8 mouse cellular contexts compared by ENCODE assay signal in the genomic region with DNA sequence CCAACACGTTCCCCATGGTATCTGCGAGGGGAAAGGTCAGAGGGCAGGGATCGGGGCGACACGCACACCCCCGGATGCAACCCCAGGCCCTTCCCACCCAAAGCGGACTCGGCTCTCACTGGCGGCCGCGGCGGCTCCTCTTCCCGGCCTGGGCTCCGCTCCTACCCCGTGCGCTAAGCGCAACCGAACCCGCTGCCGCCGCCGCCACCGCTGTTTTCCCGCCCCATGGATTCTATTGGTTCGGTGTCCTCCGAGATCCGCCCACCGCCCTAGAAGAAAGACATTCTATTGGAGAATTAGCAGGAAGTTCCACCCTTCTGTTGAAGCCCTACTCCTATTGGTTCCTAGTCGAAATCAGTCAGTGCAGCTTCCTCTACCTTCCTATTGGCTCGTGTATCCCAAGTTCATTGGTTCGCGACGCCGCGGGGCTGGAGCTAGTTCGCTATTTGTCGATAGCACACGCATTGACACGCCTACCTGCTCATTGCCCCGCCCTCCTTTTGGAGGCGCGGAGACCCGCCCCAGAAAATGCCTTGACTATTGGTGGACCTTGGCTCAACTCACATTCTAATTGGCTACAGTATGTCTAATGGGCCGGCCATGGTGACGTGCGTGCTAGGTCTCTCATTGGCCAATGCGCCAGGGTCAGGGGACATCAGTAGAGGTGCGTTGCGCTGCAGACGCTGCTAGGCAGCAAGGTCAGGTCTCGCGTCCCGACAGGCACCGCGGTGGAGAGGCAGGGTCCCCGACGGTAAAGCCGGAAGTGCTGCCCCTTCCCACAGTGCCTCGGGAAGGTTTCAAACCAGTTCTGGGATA. TPM values are rescaled to one million over a fixed set of nuclear protein-coding genes. Genes with fewer than 3 reads are reported as not detected.
DNase-seq lines count a peak whose midpoint lies in the region; ATAC-seq and TF ChIP-seq lines count a peak whose summit lies in the region.

Gene Tomm40 (minus strand): TSS at position 200 of the 816 bp plus-strand sequence.

- under 1% methylated on average over 59 of the region's 59 CpGs for WGBS in embryonic facial prominence, embryonic 13.5 days
- WGBS in kidney, adult 2 months, result under 1% methylated on average over 59 of the region's 59 CpGs
- under 1% methylated on average over 59 of the region's 59 CpGs for WGBS in limb, embryonic 12.5 days
- under 1% methylated on average over 53 of the region's 59 CpGs for WGBS in midbrain, embryonic 15.5 days
- WGBS in spleen, adult 2 months, result under 1% methylated on average over 59 of the region's 59 CpGs

- TF ChIP-seq CTCF in kidney, adult 2 months (conservative IDR thresholded peaks at IDR 0.05; ENCODE audit: insufficient read depth, insufficient read length, low read depth, low read length), result no peak
- TF ChIP-seq CTCF in spleen, adult 2 months (IDR thresholded peaks at IDR 0.05; ENCODE audit: extremely low read depth, insufficient read depth, insufficient read length, insufficient replicate concordance), result no peak

- H3K36me3 ChIP-seq in embryonic facial prominence, embryonic 13.5 days, result peaks cover 60% of the 10 kb centered on the region
- no peaks in the 10 kb centered on the region; the same call in 1 of the 2 replicates for H3K36me3 ChIP-seq in kidney, adult 2 months (ENCODE audit: control insufficient read depth, insufficient read depth, low read length)
- peaks cover 68% of the 10 kb centered on the region for H3K36me3 ChIP-seq in limb, embryonic 12.5 days
- H3K36me3 ChIP-seq in midbrain, embryonic 15.5 days (replicated peaks), result 0 out of 2 replicates have a peak, but pooled peaks cover 19% of the 10 kb centered on the region
- peaks cover 10% of the 10 kb centered on the region for H3K36me3 ChIP-seq in spleen, adult 2 months (ENCODE audit: control insufficient read depth, insufficient read depth, low read length)

- H3K27me3 ChIP-seq in embryonic facial prominence, embryonic 13.5 days, result no peaks in the 10 kb centered on the region
- H3K27me3 ChIP-seq in kidney, adult 2 months (replicated peaks; ENCODE audit: control insufficient read depth, insufficient read depth, low read length), result no peaks in the 10 kb centered on the region
- no peaks in the 10 kb centered on the region for H3K27me3 ChIP-seq in limb, embryonic 12.5 days
- H3K27me3 ChIP-seq in midbrain, embryonic 15.5 days (replicated peaks), result no peaks in the 10 kb centered on the region
- H3K27me3 ChIP-seq in spleen, adult 2 months (ENCODE audit: control insufficient read depth, insufficient read depth, low read length), result no peaks in the 10 kb centered on the region

- peaks cover 19% of the 10 kb centered on the region for H3K4me1 ChIP-seq in embryonic facial prominence, embryonic 13.5 days
- H3K4me1 ChIP-seq in kidney, adult 2 months (ENCODE audit: control insufficient read depth, insufficient read depth, low read length), result no peaks in the 10 kb centered on the region; the same call in 1 of the 2 replicates
- peaks cover 15% of the 10 kb centered on the region for H3K4me1 ChIP-seq in limb, embryonic 12.5 days (replicated peaks)
- H3K4me1 ChIP-seq in midbrain, embryonic 15.5 days, result peaks cover 20% of the 10 kb centered on the region
- H3K4me1 ChIP-seq in spleen, adult 2 months (ENCODE audit: control insufficient read depth, insufficient read depth, insufficient read length), result peaks cover 5% of the 10 kb centered on the region; the same call in 1 of the 2 replicates

- peak within 1 kb of the TSS; percentile 92 for H3K4me2 ChIP-seq in embryonic facial prominence, embryonic 13.5 days
- peak within 1 kb of the TSS; percentile 90 for H3K4me2 ChIP-seq in limb, embryonic 12.5 days
- peak within 1 kb of the TSS; percentile 94 for H3K4me2 ChIP-seq in midbrain, embryonic 15.5 days

- H3K4me3 ChIP-seq in embryonic facial prominence, embryonic 13.5 days, result peak within 1 kb of the TSS; percentile 100
- H3K4me3 ChIP-seq in kidney, adult 2 months (ENCODE audit: insufficient read depth, low read depth, low read length), result peak within 1 kb of the TSS; percentile 96
- peak within 1 kb of the TSS; percentile 100 for H3K4me3 ChIP-seq in limb, embryonic 12.5 days (replicated peaks)
- peak within 1 kb of the TSS; percentile 88 for H3K4me3 ChIP-seq in midbrain, embryonic 15.5 days
- peak within 1 kb of the TSS; percentile 78 for H3K4me3 ChIP-seq in spleen, adult 2 months (ENCODE audit: extremely low read depth, insufficient read depth, insufficient read length)

- peak within 1 kb of the TSS; percentile 88 for H3K27ac ChIP-seq in embryonic facial prominence, embryonic 13.5 days
- peak within 1 kb of the TSS; percentile 83 for H3K27ac ChIP-seq in kidney, adult 2 months (ENCODE audit: insufficient read depth, low read depth, low read length)
- peak within 1 kb of the TSS; percentile 77 for H3K27ac ChIP-seq in limb, embryonic 12.5 days
- peak within 1 kb of the TSS; percentile 91 for H3K27ac ChIP-seq in midbrain, embryonic 15.5 days
- peak within 1 kb of the TSS; percentile 85 for H3K27ac ChIP-seq in spleen, adult 2 months (ENCODE audit: insufficient read depth, low read length)

- H3K9me3 ChIP-seq in embryonic facial prominence, embryonic 13.5 days, result peaks cover under 1% of the 10 kb centered on the region; the same call in 1 of the 2 replicates
- H3K9me3 ChIP-seq in limb, embryonic 12.5 days, result 0 out of 2 replicates have a peak, but pooled peaks cover 2% of the 10 kb centered on the region
- H3K9me3 ChIP-seq in midbrain, embryonic 15.5 days, result no peaks in the 10 kb centered on the region

- peak within 1 kb of the TSS; percentile 98 for H3K9ac ChIP-seq in embryonic facial prominence, embryonic 13.5 days
- H3K9ac ChIP-seq in limb, embryonic 12.5 days (replicated peaks), result peak within 1 kb of the TSS; percentile 94
- H3K9ac ChIP-seq in midbrain, embryonic 15.5 days, result peak within 1 kb of the TSS; percentile 90

- peak; percentile 99 for ATAC-seq in embryonic facial prominence, embryonic 13.5 days (ENCODE audit: insufficient number of reproducible peaks, insufficient read depth, low FRiP score, low TSS enrichment, low read depth)
- peak; percentile 99 for ATAC-seq in limb, embryonic 12.5 days (ENCODE audit: insufficient number of reproducible peaks, insufficient read depth, low FRiP score, low TSS enrichment, low read depth)
- ATAC-seq in midbrain, embryonic 15.5 days (replicated peaks), result peak; percentile 99

- peak; percentile 99 for DNase-seq in 3134 (ENCODE audit: extremely low read depth, insufficient read length, low spot score)
- peak; percentile 98 to 99 for DNase-seq in adrenal gland, postnatal 36 days
- peak; percentile 99 to 100 for DNase-seq in heart, adult 18-20 months
- DNase-seq in kidney, adult 2 months, result peak; percentile 100
- DNase-seq in spleen, adult 2 months (ENCODE audit: low read depth in 1 of 2, low spot score in 2 of 2), result peak; percentile 98 to 100

- TF ChIP-seq POLR2A in kidney, adult 2 months (IDR thresholded peaks at IDR 0.05; ENCODE audit: low read depth, low read length), result peak; percentile 30
- no peak; the same call in 1 of the 2 replicates for TF ChIP-seq POLR2A in spleen, adult 2 months (IDR thresholded peaks at IDR 0.05; ENCODE audit: low read depth, low read length)

RNA-seq across cellular contexts. Expression of gene Tomm40, which starts in this region (rescaled TPM):
- 100 to 1,000 TPM; 124 to 135 TPM for total RNA-seq in adrenal gland, postnatal 36 days (2021)
- polyA plus RNA-seq in embryonic facial prominence, embryonic 13.5 days (2015; fragmentation: Nextera tagmentation; extraction: Ambion mirVana), result 112 and 139 TPM in 2 replicates
- 100 to 1,000 TPM in 1 of 2 experiments, 10 to 100 TPM in 1; 98.9 to 110 TPM for total RNA-seq in heart, adult 18-20 months (2021)
- 83.9 and 86.3 TPM in 2 replicates for polyA plus RNA-seq in kidney, adult 2 months (2012; rRNA removed)
- polyA plus RNA-seq in limb, embryonic 12.5 days (2016; fragmentation: Nextera tagmentation; extraction: Ambion mirVana), result 166 and 174 TPM in 2 replicates
- polyA plus RNA-seq in midbrain, embryonic 15.5 days (2015; fragmentation: Nextera tagmentation; extraction: Ambion mirVana), result 139 and 156 TPM in 2 replicates
- polyA plus RNA-seq in spleen, adult 2 months (2012; rRNA removed), result 51.1 and 66.8 TPM in 2 replicates

Comparison
In these comparisons a context has a peak if more than half of its experiments do, and no peak if none do; other contexts are left out.
1. Peak in every context shown above with its lines: DNase-seq, ATAC-seq, H3K4me3 ChIP-seq and H3K27ac ChIP-seq.